Mouse (Mus musculus): ENCODE results near the gene Scap. TPM values are rescaled to one million over a fixed set of nuclear protein-coding genes. Genes with fewer than 3 reads are reported as not detected.

The Scap gene
- 50.2 and 52.3 TPM in 2 replicates for polyA plus RNA-seq (2015; fragmentation: Nextera tagmentation; extraction: Ambion mirVana)

- WGBS = 1% methylated on average over 57 of the region's 78 CpGs
- H3K4me1 ChIP-seq = peaks cover 10% of the 10 kb centered on the region
- H3K36me3 ChIP-seq = no peaks in the 10 kb centered on the region
- peak within 1 kb of the TSS; percentile 77 for H3K4me2 ChIP-seq (replicated peaks)
- peak; percentile 89 for ATAC-seq (replicated peaks)
- H3K4me3 ChIP-seq = peak within 1 kb of the TSS; percentile 75
- H3K27ac ChIP-seq (replicated peaks) = no peak within 1 kb of the TSS
- H3K9ac ChIP-seq (replicated peaks) = peak within 1 kb of the TSS; percentile 63
- no peaks in the 10 kb centered on the region for H3K9me3 ChIP-seq
- no peaks in the 10 kb centered on the region for H3K27me3 ChIP-seq
Measured at GRCm38 (mm10) chr9:110333135-110333895, at the start of gene Scap. TSS of gene Scap (plus strand) at chr9:110333288.

DNA sequence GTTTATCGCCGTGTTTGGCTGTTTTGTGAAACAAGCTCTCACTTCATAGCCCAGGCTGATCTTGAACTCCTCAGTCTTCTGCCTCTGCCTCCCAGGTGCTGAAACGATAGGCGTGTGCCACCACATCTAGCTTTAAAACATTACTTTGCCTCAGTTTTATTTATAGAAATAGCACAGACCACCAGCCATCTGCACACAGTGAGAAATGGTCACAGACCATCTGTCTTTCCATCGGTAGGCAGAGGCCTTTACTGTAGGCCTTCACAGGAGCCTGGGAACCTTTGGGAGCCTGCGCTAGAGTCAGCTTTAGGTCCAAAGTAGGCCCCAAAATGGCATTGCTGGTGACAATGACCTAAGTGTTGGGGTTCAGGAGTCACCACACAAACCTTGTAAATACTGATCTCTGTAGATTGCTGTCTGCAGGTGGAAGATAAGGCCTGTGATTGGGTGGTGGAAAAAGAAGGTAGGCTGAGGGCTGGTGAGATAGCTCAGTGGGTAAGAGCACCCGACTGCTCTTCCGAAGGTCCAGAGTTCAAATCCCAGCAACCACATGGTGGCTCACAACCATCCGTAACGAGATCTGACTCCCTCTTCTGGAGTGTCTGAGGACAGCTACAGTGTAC, 48.9 kb upstream of the Scap start:
- no peak for ATAC-seq (replicated peaks)
- Histone ChIP-seq H3K4me1 (peaks cover 15% of the 10 kb centered on the region), H3K4me2 (replicated peaks) (no peak overlapping the region), H3K9ac (replicated peaks) (no peak overlapping the region), H3K4me3 (no peak overlapping the region), H3K27me3 (no peaks in the 10 kb centered on the region), H3K9me3 (no peaks in the 10 kb centered on the region), H3K36me3 (no peaks in the 10 kb centered on the region), H3K27ac (replicated peaks) (peak overlapping the region; percentile 25; the same call in 1 of the 2 replicates)
- WGBS = 89% methylated on average over 9 of the region's 10 CpGs

- peak; percentile 92 for ATAC-seq (replicated peaks)
- H3K27ac ChIP-seq (replicated peaks) = peak overlapping the region; percentile 65
Measured at GRCm38 (mm10) chr9:110287321-110287924, 45.7 kb upstream of the Scap start.

DNA sequence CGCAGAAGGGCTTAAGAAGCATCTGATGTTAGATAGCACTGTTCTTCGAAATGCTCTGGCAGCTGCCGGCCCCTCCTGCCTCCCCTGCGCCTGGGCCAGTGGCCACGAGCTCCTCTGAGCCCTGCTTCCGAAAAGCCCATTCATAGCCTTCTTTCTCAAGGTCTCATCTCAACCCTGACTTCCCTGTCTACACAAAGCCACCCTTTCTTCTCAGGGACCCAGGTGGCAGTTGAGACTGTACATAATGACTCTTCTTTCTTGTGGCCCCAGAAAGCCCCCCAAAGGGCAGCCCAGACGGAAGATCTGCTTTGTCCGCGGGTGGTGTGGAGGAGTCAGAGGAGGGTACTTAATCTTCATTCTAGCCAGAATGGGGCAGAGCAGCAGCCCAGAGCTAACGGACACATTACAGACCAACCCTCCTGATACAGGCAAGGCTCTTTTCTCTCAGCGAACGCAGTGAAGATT, 39.8 kb upstream of the Scap start:
- Histone ChIP-seq H3K36me3 (no peaks in the 10 kb centered on the region), H3K4me1 (peaks cover 3% of the 10 kb centered on the region; the same call in 1 of the 2 replicates), H3K4me2 (replicated peaks) (no peak overlapping the region), H3K27me3 (no peaks in the 10 kb centered on the region), H3K9ac (replicated peaks) (no peak overlapping the region), H3K4me3 (no peak overlapping the region), H3K9me3 (no peaks in the 10 kb centered on the region), H3K27ac (replicated peaks) (no peak overlapping the region)
- no peak for ATAC-seq (replicated peaks)
- WGBS = 58% methylated on average over 12 of the region's 12 CpGs

More at GRCm38 (mm10) chr9:110287321-110287924, 45.7 kb upstream of the Scap start:
- Histone ChIP-seq H3K36me3 (no peaks in the 10 kb centered on the region), H3K4me1 (peaks cover 15% of the 10 kb centered on the region), H3K9me3 (no peaks in the 10 kb centered on the region), H3K27me3 (no peaks in the 10 kb centered on the region), H3K9ac (replicated peaks) (no peak overlapping the region), H3K4me2 (replicated peaks) (no peak overlapping the region), H3K4me3 (no peak overlapping the region)
- WGBS = 18% methylated on average over 7 of the region's 7 CpGs

- Histone ChIP-seq H3K4me3 (no peak overlapping the region), H3K9me3 (no peaks in the 10 kb centered on the region), H3K27ac (replicated peaks) (no peak overlapping the region), H3K4me2 (replicated peaks) (no peak overlapping the region), H3K36me3 (no peaks in the 10 kb centered on the region), H3K9ac (replicated peaks) (no peak overlapping the region), H3K27me3 (no peaks in the 10 kb centered on the region), H3K4me1 (peaks cover 3% of the 10 kb centered on the region; the same call in 1 of the 2 replicates)
- whole genome bisulfite sequencing = 83% methylated on average over 13 of the region's 13 CpGs
- no peak for ATAC-seq (replicated peaks)
Measured at GRCm38 (mm10) chr9:110293873-110294415, 39.1 kb upstream of the Scap start.

GRCm38 (mm10) chr9:110294786-110295185, 38.3 kb upstream of the Scap start:
- no peak overlapping the region for H3K4me3 ChIP-seq
- 54% methylated on average over 3 of the region's 3 CpGs for WGBS

GRCm38 (mm10) chr9:110296867-110297627, 36.0 kb upstream of the Scap start:
- H3K4me1 ChIP-seq = peaks cover 3% of the 10 kb centered on the region; the same call in 1 of the 2 replicates
- H3K27ac ChIP-seq (replicated peaks) = no peak overlapping the region

More at GRCm38 (mm10) chr9:110294786-110295185, 38.3 kb upstream of the Scap start:
- Histone ChIP-seq H3K4me2 (replicated peaks) (no peak overlapping the region), H3K27me3 (no peaks in the 10 kb centered on the region), H3K4me1 (peaks cover 3% of the 10 kb centered on the region; the same call in 1 of the 2 replicates), H3K9me3 (no peaks in the 10 kb centered on the region), H3K9ac (replicated peaks) (no peak overlapping the region), H3K36me3 (no peaks in the 10 kb centered on the region), H3K27ac (replicated peaks) (no peak overlapping the region)
- ATAC-seq (replicated peaks) = no peak

DNA sequence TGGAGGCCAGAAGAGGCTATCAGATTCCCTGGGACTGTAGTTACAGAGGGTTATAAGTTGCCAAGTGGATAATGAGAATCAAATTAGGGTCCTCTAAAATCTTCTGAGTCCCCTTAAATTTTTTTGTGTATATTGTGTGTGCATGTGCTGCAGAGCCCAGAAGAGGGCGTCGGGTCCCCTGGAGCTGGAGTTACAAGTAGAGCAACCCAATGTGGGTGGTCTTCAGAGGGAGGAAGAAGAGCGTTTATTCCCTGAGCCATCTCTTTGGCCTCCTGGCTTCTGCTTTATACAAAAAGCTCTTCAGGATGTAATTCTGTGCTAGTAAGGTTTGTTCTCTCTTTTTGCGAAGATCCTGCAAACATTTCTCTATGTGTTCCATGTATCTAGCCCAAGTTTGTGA, 28.6 kb upstream of the Scap start:
- ATAC-seq (replicated peaks) = peak; percentile 29
- H3K9me3 ChIP-seq = no peaks in the 10 kb centered on the region
- peak overlapping the region; percentile 92 for H3K27ac ChIP-seq (replicated peaks)
- peak overlapping the region; percentile 55 for H3K9ac ChIP-seq (replicated peaks)
- H3K4me3 ChIP-seq = peak overlapping the region; percentile 55
- 4% methylated on average over 4 of the region's 4 CpGs for WGBS
- peaks cover 3% of the 10 kb centered on the region; the same call in 1 of the 2 replicates for H3K36me3 ChIP-seq
- peak overlapping the region; percentile 53 for H3K4me2 ChIP-seq (replicated peaks)
- H3K27me3 ChIP-seq = no peaks in the 10 kb centered on the region
- peaks cover 14% of the 10 kb centered on the region for H3K4me1 ChIP-seq

More at GRCm38 (mm10) chr9:110296867-110297627, 36.0 kb upstream of the Scap start:
- peak; percentile 72 for ATAC-seq (replicated peaks)
- Histone ChIP-seq H3K27me3 (no peaks in the 10 kb centered on the region), H3K4me2 (replicated peaks) (no peak overlapping the region), H3K4me3 (no peak overlapping the region), H3K9ac (replicated peaks) (no peak overlapping the region), H3K9me3 (no peaks in the 10 kb centered on the region), H3K36me3 (no peaks in the 10 kb centered on the region)
- WGBS = 5% methylated on average over 5 of the region's 5 CpGs

GRCm38 (mm10) chr9:110304969-110305651, 28.0 kb upstream of the Scap start, which contains the start of gene Elp6:
TSS of gene Elp6 (plus strand) at chr9:110305173.
- peak within 1 kb of the TSS; percentile 55 for H3K9ac ChIP-seq (replicated peaks)
- peak within 1 kb of the TSS; percentile 53 for H3K4me2 ChIP-seq (replicated peaks)
- H3K4me3 ChIP-seq = peak within 1 kb of the TSS; percentile 55
- no peaks in the 10 kb centered on the region for H3K9me3 ChIP-seq
- peak within 1 kb of the TSS; percentile 92 for H3K27ac ChIP-seq (replicated peaks)
- H3K27me3 ChIP-seq = no peaks in the 10 kb centered on the region
- H3K36me3 ChIP-seq = peaks cover 7% of the 10 kb centered on the region
- peak; percentile 99 for ATAC-seq (replicated peaks)
- WGBS = under 1% methylated on average over 46 of the region's 46 CpGs
- H3K4me1 ChIP-seq = peaks cover 14% of the 10 kb centered on the region

DNA sequence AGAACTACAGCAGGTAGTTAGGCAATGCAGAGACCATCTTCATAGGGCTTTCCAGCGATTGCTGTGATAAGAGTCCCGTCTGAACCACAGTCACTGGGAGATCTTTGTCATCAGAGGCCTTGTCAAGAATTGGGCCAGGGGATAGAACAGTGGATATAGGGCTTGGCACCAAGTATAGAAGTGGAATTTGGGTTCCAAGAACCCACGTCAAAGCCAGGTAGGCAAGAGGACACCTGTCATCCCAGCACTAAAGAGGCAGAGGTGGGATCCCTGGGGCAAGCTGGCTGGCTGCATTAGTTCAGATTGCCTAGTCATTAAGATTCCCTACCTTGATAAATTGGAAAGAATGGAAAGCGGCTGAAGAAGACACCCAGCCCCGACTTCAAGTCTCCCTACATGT, 26.7 kb upstream of the Scap start:
- Histone ChIP-seq H3K36me3 (peaks cover 17% of the 10 kb centered on the region), H3K27me3 (no peaks in the 10 kb centered on the region), H3K9me3 (no peaks in the 10 kb centered on the region), H3K27ac (replicated peaks) (no peak overlapping the region), H3K4me1 (peaks cover 14% of the 10 kb centered on the region), H3K4me2 (replicated peaks) (peak overlapping the region; percentile 53; the same call in 1 of the 2 replicates), H3K9ac (replicated peaks) (no peak overlapping the region), H3K4me3 (no peak overlapping the region)
- WGBS = 92% methylated on average over 5 of the region's 5 CpGs
- no peak for ATAC-seq (replicated peaks)

- no peaks in the 10 kb centered on the region for H3K27me3 ChIP-seq
- H3K4me3 ChIP-seq = no peak overlapping the region
- no peaks in the 10 kb centered on the region for H3K4me1 ChIP-seq
- ATAC-seq (replicated peaks) = no peak
- H3K27ac ChIP-seq (replicated peaks) = no peak overlapping the region
- no peak overlapping the region for H3K4me2 ChIP-seq (replicated peaks)
- H3K36me3 ChIP-seq = peaks cover 51% of the 10 kb centered on the region
- H3K9me3 ChIP-seq = no peaks in the 10 kb centered on the region
- H3K9ac ChIP-seq (replicated peaks) = no peak overlapping the region
- WGBS = 86% methylated on average over 5 of the region's 5 CpGs
Measured at GRCm38 (mm10) chr9:110314706-110315105, 18.4 kb upstream of the Scap start.
